Mouse (Mus musculus) midbrain, embryonic 16.5 days (tissue): ENCODE results near the gene Cmah. TPM values are rescaled to one million over a fixed set of nuclear protein-coding genes. Genes with fewer than 3 reads are reported as not detected.

Experiments used
- ATAC-seq: fragments of 200-750 bp; cut with Nextera tagmentation; 2 replicates; pipeline ENCODE4 v1.8.0; 2017; ENCODE audit warnings: moderate TSS enrichment
- H3K27ac ChIP-seq: fragments of 300-500 bp; sonication (generic); 2 replicates; pipeline ENCODE4 v1.5.1; 2014; ENCODE audit warnings: mild to moderate bottlenecking, low read length, mixed read lengths
- H3K27me3 ChIP-seq: fragments of 300-500 bp; sonication (generic); 2 replicates; pipeline ENCODE4 v1.6.1; 2014; ENCODE audit warnings: low read depth, low read length, mixed read lengths; ENCODE audit not compliant: control insufficient read depth, insufficient read depth
- H3K36me3 ChIP-seq: fragments of 300-500 bp; sonication (generic); 2 replicates; pipeline ENCODE4 v1.6.1; 2014; ENCODE audit warnings: mild to moderate bottlenecking, low read length, moderate library complexity, mixed read lengths; ENCODE audit not compliant: control insufficient read depth, insufficient read depth
- H3K4me1 ChIP-seq: fragments of 300-500 bp; sonication (generic); 2 replicates; pipeline ENCODE4 v1.6.1; 2014; ENCODE audit warnings: mild to moderate bottlenecking, low read length, mixed read lengths; ENCODE audit not compliant: control insufficient read depth, insufficient read depth
- H3K4me2 ChIP-seq: fragments of 300-500 bp; sonication (generic); 2 replicates; pipeline ENCODE4 v1.6.1; 2014; ENCODE audit warnings: mild to moderate bottlenecking, low read length, mixed read lengths
- H3K4me3 ChIP-seq: fragments of 300-500 bp; sonication (generic); 2 replicates; pipeline ENCODE4 v1.5.1; 2014; ENCODE audit warnings: low read depth, mild to moderate bottlenecking, low read length, moderate library complexity, mixed read lengths
- H3K9ac ChIP-seq: fragments of 300-500 bp; sonication (generic); 2 replicates; pipeline ENCODE4 v1.6.1; 2014; ENCODE audit warnings: low read depth, low read length, mixed read lengths
- H3K9me3 ChIP-seq: fragments of 300-500 bp; sonication (generic); replicated peaks from 2 replicates; pipeline ENCODE4 v1.6.1; 2014; ENCODE audit warnings: mild to moderate bottlenecking, low read length, mixed read lengths; ENCODE audit not compliant: control insufficient read depth, poor library complexity, severe bottlenecking
- WGBS: fragments of 180-500 bp; shearing (Covaris S2); extraction: QIAGEN DNeasy Blood & Tissue Kit; methylation state at CpG from one replicate; pipeline ENCODE4 v1.1.7; 2014; 5-methylcytosine and 5-hydroxymethylcytosine counted together
- polyA plus RNA-seq: library from polyadenylated mRNA; unstranded; fragments of >200 nt; fragmentation: Nextera tagmentation; extraction: Ambion mirVana; gene quantifications from 2 replicates; pipeline ENCODE4 v1.2.1, GENCODE M21; 2015

Cmah gene
- polyA plus RNA-seq, 1 experiment from 2014 or later = 0.11 TPM

GRCm38 (mm10) chr13:24513717-24514116 lies 186.5 kb downstream of the Cmah start:
- H3K4me1 ChIP-seq = no peaks in the 10 kb centered on the region
- H3K9ac ChIP-seq = no peak overlapping the region
- H3K27ac ChIP-seq = no peak overlapping the region
- no peak overlapping the region for H3K4me3 ChIP-seq
- 82% methylated on average over 3 of the region's 3 CpGs for WGBS
- H3K4me2 ChIP-seq = no peak overlapping the region
- ATAC-seq = no peak
- H3K9me3 ChIP-seq = no peaks in the 10 kb centered on the region
- H3K27me3 ChIP-seq = no peaks in the 10 kb centered on the region
- H3K36me3 ChIP-seq = no peaks in the 10 kb centered on the region

- WGBS = 56% methylated on average over 6 of the region's 6 CpGs
- no peak for ATAC-seq
These were observed 188.0 kb downstream of the Cmah start for GRCm38 (mm10) chr13:24515101-24515675.

GRCm38 (mm10) chr13:24517757-24518156 lies 190.6 kb downstream of the Cmah start:
- H3K4me2 ChIP-seq = no peak overlapping the region
- no peaks in the 10 kb centered on the region for H3K9me3 ChIP-seq
- peaks cover 20% of the 10 kb centered on the region for H3K4me1 ChIP-seq
- ATAC-seq = no peak
- WGBS = 52% methylated on average over 2 of the region's 2 CpGs
- H3K4me3 ChIP-seq = no peak overlapping the region
- H3K36me3 ChIP-seq = no peaks in the 10 kb centered on the region
- H3K9ac ChIP-seq = no peak overlapping the region
- no peaks in the 10 kb centered on the region for H3K27me3 ChIP-seq
- H3K27ac ChIP-seq = no peak overlapping the region

More at GRCm38 (mm10) chr13:24515101-24515675, 188.0 kb downstream of the Cmah start:
- H3K27me3 ChIP-seq = no peaks in the 10 kb centered on the region
- no peaks in the 10 kb centered on the region for H3K4me1 ChIP-seq
- H3K9me3 ChIP-seq = no peaks in the 10 kb centered on the region
- H3K4me3 ChIP-seq = no peak overlapping the region
- H3K4me2 ChIP-seq = no peak overlapping the region
- no peak overlapping the region for H3K27ac ChIP-seq
- H3K36me3 ChIP-seq = no peaks in the 10 kb centered on the region
- no peak overlapping the region for H3K9ac ChIP-seq

GRCm38 (mm10) chr13:24518887-24519286 lies 191.7 kb downstream of the Cmah start:
- no peak overlapping the region for H3K4me2 ChIP-seq
- 35% methylated on average over 6 of the region's 6 CpGs for WGBS

GRCm38 (mm10) chr13:24519976-24520647 lies 192.9 kb downstream of the Cmah start:
- ATAC-seq = no peak
- Histone ChIP-seq H3K36me3 (no peaks in the 10 kb centered on the region), H3K9me3 (no peaks in the 10 kb centered on the region), H3K4me3 (no peak overlapping the region), H3K4me1 (peaks cover 21% of the 10 kb centered on the region), H3K27ac (no peak overlapping the region), H3K9ac (no peak overlapping the region), H3K4me2 (no peak overlapping the region), H3K27me3 (no peaks in the 10 kb centered on the region)
- WGBS = 81% methylated on average over 14 of the region's 14 CpGs

More at GRCm38 (mm10) chr13:24518887-24519286, 191.7 kb downstream of the Cmah start:
- no peaks in the 10 kb centered on the region for H3K27me3 ChIP-seq
- peaks cover 21% of the 10 kb centered on the region for H3K4me1 ChIP-seq
- no peak overlapping the region for H3K27ac ChIP-seq
- no peak overlapping the region for H3K4me3 ChIP-seq
- no peaks in the 10 kb centered on the region for H3K36me3 ChIP-seq
- H3K9ac ChIP-seq = no peak overlapping the region
- no peaks in the 10 kb centered on the region for H3K9me3 ChIP-seq
- ATAC-seq = no peak

- Histone ChIP-seq H3K36me3 (no peaks in the 10 kb centered on the region), H3K4me1 (peaks cover 21% of the 10 kb centered on the region), H3K4me3 (no peak overlapping the region), H3K27me3 (no peaks in the 10 kb centered on the region), H3K4me2 (no peak overlapping the region), H3K9ac (no peak overlapping the region), H3K9me3 (no peaks in the 10 kb centered on the region), H3K27ac (no peak overlapping the region; the same call in 1 of the 2 replicates)
- WGBS = 73% methylated on average over 10 of the region's 10 CpGs
- peak; percentile 12; the same call in 1 of the 2 replicates for ATAC-seq
These were observed 193.6 kb downstream of the Cmah start for GRCm38 (mm10) chr13:24520796-24521195.

- peak overlapping the region; percentile 18; the same call in 1 of the 2 replicates for H3K9ac ChIP-seq
- H3K4me1 ChIP-seq = peaks cover 21% of the 10 kb centered on the region
- WGBS = 15% methylated on average over 18 of the region's 18 CpGs
- peak overlapping the region; percentile 71 for H3K27ac ChIP-seq
- no peaks in the 10 kb centered on the region for H3K36me3 ChIP-seq
- H3K4me2 ChIP-seq = peak overlapping the region; percentile 50
- ATAC-seq = peak; percentile 90
- H3K9me3 ChIP-seq = no peaks in the 10 kb centered on the region
- H3K27me3 ChIP-seq = no peaks in the 10 kb centered on the region
- H3K4me3 ChIP-seq = 0 out of 2 replicates have a peak overlapping the region, but pooled peaks have one; percentile 6
These were observed 194.5 kb downstream of the Cmah start for GRCm38 (mm10) chr13:24521446-24522342.

- H3K27ac ChIP-seq = 0 out of 2 replicates have a peak overlapping the region, but pooled peaks have one; percentile 1
- no peak overlapping the region for H3K9ac ChIP-seq
- H3K4me2 ChIP-seq = no peak overlapping the region
- no peaks in the 10 kb centered on the region for H3K9me3 ChIP-seq
- H3K4me3 ChIP-seq = no peak overlapping the region
- H3K36me3 ChIP-seq = no peaks in the 10 kb centered on the region
- WGBS = 85% methylated on average over 7 of the region's 7 CpGs
- H3K4me1 ChIP-seq = peaks cover 21% of the 10 kb centered on the region
- H3K27me3 ChIP-seq = no peaks in the 10 kb centered on the region
- ATAC-seq = no peak
These were observed 195.2 kb downstream of the Cmah start for GRCm38 (mm10) chr13:24522343-24522837.
